Mouse (Mus musculus) cerebellum, adult 2 months (tissue): ENCODE measurements around the gene Acbd6.

Source experiments
- CTCF ChIP-seq: fragments of 200-500 bp; IDR thresholded peaks from 2 replicates; pipeline ENCODE4 v1.5.1; 2011; ENCODE audit warnings: low read depth, mild to moderate bottlenecking, control low read depth, low read length, moderate library complexity, borderline replicate concordance; ENCODE audit not compliant: insufficient read depth
- POLR2A ChIP-seq: fragments of 200-500 bp; IDR thresholded peaks from 2 replicates; pipeline ENCODE4 v1.6.1; 2011; ENCODE audit warnings: low read length, control low read depth, borderline replicate concordance; ENCODE audit not compliant: insufficient read depth

DNA sequence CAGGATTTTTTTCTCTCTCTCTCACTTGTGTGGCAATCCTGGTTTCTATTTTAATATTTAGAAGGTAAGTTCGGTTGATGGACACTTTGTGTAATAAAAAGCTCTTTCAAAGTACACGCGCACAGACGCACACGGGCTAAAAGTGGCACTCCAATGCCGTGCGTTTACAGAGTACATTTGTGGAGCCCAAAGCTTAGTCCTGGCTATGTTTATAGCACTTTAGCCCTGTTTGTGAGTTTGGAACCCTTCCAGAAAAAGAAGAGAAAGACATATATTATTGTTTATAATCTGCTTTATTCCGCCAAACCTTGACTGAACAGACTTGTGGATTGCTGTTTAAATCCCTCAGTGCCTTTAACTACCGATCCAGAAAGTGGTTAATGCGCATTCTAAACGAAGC is 135.1 kb downstream of the Acbd6 start:
- TF ChIP-seq POLR2A (no peak), CTCF (no peak)
